Mouse (Mus musculus) cortical plate, adult 2 months (tissue): ENCODE measurements around the gene Prm3. TPM values are rescaled to one million over a fixed set of nuclear protein-coding genes. Genes with fewer than 3 reads are reported as not detected.
"Not testable (repeated sequence)": the region's sequence is repeated elsewhere in the genome, so short reads cannot be mapped to it uniquely, and the experiment has no call there.

ENCODE experiments used
- H3K27ac ChIP-seq: fragments of 200-500 bp; 2 replicates; pipeline ENCODE4 v1.5.1; 2012; ENCODE audit warnings: low read length, control low read depth, inconsistent platforms; ENCODE audit not compliant: insufficient read depth
- H3K4me1 ChIP-seq: fragments of 200-500 bp; 2 replicates; pipeline ENCODE4 v1.6.1; 2011; ENCODE audit warnings: low read length; ENCODE audit not compliant: control insufficient read depth, insufficient read depth
- H3K4me3 ChIP-seq: fragments of 200-500 bp; 2 replicates; pipeline ENCODE4 v1.5.1; 2011; ENCODE audit warnings: mild to moderate bottlenecking, low read length, control low read depth; ENCODE audit not compliant: insufficient read depth
- CTCF ChIP-seq: fragments of 200-500 bp; IDR thresholded peaks from 2 replicates; pipeline ENCODE4 v1.5.1; 2011; ENCODE audit warnings: mild to moderate bottlenecking, control low read depth, low read length; ENCODE audit not compliant: insufficient read depth; ENCODE audit errors: extremely low read depth
- POLR2A ChIP-seq: fragments of 200-500 bp; IDR thresholded peaks from 2 replicates; pipeline ENCODE4 v1.6.1; 2011; ENCODE audit warnings: mild to moderate bottlenecking, low read length, control low read depth; ENCODE audit not compliant: insufficient read depth; ENCODE audit errors: extremely low read depth
- polyA plus RNA-seq: library from polyadenylated mRNA; depleted of rRNA; stranded (reverse); fragments of >200 nt; gene quantifications from 2 replicates; pipeline ENCODE4 v1.2.3, GENCODE M21; 2012

Prm3 gene
- polyA plus RNA-seq, 1 experiment: not detected

DNA sequence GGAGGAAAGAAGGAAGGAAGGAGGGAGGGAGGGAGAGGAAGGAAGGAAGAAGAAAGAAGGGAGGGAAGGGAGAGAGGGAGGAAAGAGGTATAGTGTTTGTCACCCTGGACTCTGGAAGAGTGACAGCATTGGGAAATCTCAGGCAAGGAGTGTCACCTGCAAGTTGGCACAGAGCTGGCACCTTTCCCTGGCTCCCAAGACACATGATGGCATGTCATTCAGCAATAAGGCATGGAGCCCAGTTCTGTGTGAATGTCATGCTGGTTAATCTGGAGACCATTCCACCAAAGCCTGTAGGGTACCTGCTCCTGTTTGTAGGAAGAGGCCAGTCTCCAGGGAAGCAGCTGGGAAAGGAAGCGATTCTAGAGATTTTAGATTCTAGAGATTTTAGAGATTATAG lies 19.7 kb upstream of the Prm3 start:
- TF ChIP-seq CTCF (no peak), POLR2A (no peak)
- H3K4me1 ChIP-seq: no peaks in the 10 kb centered on the region
- H3K4me3 ChIP-seq: no peak overlapping the region
- no peak overlapping the region for H3K27ac ChIP-seq

DNA sequence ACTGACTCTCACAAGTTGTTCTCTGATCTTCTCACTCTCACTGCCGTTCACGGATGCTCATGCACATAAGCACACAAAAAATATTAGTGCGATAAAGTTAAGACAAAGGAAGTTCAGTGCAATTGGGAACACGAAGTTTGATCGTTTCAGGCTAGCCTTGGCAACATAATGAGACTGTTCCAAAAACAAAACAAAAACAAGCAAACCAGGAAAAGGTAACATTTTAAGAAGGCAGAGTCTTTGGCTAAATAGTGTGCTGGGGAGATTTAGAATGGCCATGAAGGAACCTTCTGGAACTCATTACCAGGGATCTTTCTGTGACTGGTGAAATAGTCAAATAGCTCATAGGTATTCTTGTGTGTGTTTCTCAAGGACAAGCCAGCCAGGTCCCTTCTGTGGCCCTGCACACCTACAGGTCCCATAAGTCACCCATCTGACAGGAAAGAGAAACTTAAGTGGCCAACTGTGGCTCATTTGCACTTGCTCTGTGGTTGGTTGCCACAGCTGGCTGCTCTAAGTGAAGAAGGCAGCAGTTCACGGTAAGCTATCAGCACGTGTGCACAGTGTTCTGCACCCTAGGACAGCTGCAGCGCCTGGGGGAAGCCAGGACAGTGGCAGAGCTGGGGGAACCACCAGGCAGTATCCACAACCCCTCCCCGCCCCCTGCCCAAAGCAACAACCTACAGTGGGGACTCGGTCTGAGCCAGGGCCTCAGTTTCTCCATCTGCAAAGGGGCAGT lies 15.2 kb upstream of the Prm3 start, which contains the start of gene Prm1:
Prm1 (minus strand) TSS at position 51 of the 739 bp plus-strand sequence.
- Histone ChIP-seq H3K27ac (no peak within 1 kb of the TSS), H3K4me1 (no peaks in the 10 kb centered on the region), H3K4me3 (no peak within 1 kb of the TSS)
- TF ChIP-seq CTCF (no peak), POLR2A (no peak)

DNA sequence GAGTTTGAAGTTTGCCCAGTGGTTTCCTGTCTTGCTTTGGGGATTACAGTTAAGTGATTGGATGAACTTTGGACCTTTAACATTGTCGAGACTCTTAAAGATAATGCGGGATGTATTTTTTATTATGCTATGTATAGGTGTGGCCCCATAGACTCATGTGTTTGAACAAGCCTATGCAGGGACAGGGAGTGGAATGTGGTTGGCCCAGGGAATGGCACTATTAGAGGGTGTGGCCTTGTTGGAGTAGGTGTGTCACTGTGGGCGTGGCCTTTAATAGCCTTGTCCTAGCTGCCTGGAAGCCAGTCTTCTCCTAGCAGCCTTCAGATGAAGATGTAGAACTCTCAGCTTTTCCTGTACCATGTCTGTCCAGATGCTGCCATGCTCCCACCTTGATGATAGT lies 11.7 kb upstream of the Prm3 start:
- not testable (repeated sequence) for H3K4me1 ChIP-seq, H3K27ac ChIP-seq, H3K4me3 ChIP-seq

DNA sequence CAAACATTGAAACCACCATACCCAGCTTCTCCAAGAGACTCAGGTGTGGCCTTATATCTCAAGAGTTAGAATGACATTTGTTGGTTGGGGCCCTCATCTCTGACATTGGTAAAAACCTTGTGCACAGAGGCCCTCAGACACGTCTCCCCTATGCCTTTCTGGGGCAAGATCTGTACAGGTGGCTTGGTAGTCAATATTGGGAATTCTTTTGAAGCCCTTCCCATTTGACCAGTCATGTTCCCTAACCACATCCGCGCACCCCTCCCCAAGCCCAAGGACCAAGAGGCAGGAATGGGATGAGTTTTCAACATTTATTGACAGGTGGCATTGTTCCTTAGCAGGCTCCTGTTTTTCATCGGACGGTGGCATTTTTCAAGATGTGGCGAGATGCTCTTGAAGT lies 5.3 kb upstream of the Prm3 start, which contains the start of gene Prm2:
Prm2 (minus strand) TSS at position 101 of the 400 bp plus-strand sequence.
- Histone ChIP-seq H3K4me3 (no peak within 1 kb of the TSS), H3K4me1 (no peaks in the 10 kb centered on the region), H3K27ac (no peak within 1 kb of the TSS)
- TF ChIP-seq CTCF: no peak
- TF ChIP-seq POLR2A: no peak

GRCm38 (mm10) chr16:10788866-10789265 lies 1.8 kb downstream of the Prm3 start:
- H3K4me3 ChIP-seq: no peak overlapping the region
- TF ChIP-seq CTCF (no peak), POLR2A (no peak)
- no peaks in the 10 kb centered on the region for H3K4me1 ChIP-seq
- H3K27ac ChIP-seq: no peak overlapping the region

DNA sequence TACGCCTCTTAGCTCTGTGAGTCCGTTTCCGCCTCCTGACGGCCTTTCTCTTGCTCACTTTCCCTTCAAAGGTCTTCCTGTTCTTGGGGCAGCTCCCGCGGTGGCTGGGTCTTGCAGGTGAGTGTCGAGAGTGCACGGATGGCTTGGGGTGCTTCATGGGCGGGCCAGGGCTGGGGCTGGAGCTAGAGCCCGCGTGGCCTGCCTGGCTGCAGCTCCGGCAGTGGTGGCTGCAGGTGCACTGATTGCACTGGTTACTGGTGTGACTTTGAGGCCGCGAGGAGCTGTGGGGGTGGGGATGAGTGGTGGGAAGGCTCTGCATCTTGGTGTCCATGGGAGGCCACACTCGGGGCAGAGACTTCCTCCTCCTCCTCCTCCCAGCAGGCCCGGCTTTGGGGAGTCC lies 2.4 kb downstream of the Prm3 start, which contains the start of gene Tnp2:
Tnp2 (minus strand) TSS at position 390 of the 400 bp plus-strand sequence.
- TF ChIP-seq POLR2A (no peak), CTCF (no peak)
- no peak within 1 kb of the TSS for H3K27ac ChIP-seq
- no peaks in the 10 kb centered on the region for H3K4me1 ChIP-seq
- H3K4me3 ChIP-seq: no peak within 1 kb of the TSS

- no peak for TF ChIP-seq CTCF
- no peak for TF ChIP-seq POLR2A
- no peak overlapping the region for H3K27ac ChIP-seq
- no peak overlapping the region for H3K4me3 ChIP-seq
- no peaks in the 10 kb centered on the region for H3K4me1 ChIP-seq
Observed at GRCm38 (mm10) chr16:10787548-10788058, 3.1 kb downstream of the Prm3 start.

DNA sequence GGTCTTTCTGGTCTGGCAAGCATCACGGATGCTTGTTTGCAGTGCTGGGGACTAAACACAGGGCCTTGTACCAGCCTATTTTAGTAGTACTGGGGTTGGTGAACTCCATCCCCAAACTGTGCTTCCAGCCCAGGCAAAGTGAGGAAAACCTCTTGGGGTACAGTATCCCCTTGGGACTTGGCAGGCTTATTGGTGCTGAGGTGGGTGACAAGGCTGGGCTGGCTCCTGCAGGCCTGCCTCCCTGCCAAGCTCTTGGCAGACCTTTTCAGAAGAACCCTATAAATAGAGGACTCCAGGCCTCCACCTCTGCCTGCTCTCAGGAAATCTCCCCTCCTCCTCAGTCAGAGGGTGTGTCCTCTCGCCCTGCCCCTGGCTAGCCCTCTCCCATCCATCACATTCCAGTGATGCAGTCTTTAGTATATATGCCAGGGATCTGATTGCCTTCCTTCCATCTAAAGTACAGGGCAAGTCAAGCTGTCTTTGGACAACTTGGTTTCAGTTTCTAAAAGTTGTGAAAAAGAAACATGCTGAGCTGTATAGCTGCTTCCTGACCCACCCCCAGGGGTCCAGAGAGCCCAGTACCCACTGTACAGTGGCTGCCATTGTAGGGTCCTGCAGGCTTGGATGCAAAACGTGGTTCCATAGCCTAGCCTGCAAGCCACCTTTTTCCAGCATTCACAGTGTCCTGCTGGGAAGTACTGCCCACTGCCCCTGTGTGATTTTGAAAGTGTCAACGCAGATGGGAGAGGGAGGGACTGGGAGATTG lies 3.7 kb downstream of the Prm3 start:
- TF ChIP-seq CTCF (no peak), POLR2A (no peak)
- no peak overlapping the region for H3K27ac ChIP-seq

GRCm38 (mm10) chr16:10786288-10786687 lies 4.4 kb downstream of the Prm3 start:
- H3K27ac ChIP-seq: no peak overlapping the region
- H3K4me1 ChIP-seq: no peaks in the 10 kb centered on the region
- H3K4me3 ChIP-seq: peak overlapping the region; percentile 62; the same call in 1 of the 2 replicates
- TF ChIP-seq POLR2A (no peak), CTCF (peak; percentile 88)

More for the DNA sequence above, 3.7 kb downstream of the Prm3 start:
- H3K4me1 ChIP-seq: no peaks in the 10 kb centered on the region
- H3K4me3 ChIP-seq: no peak overlapping the region
